ENCODE assay signal across 22 mouse cellular contexts in genomic region chr17:73432058-73432457, GRCm38 (mm10). TPM values are rescaled to one million over a fixed set of nuclear protein-coding genes. Genes with fewer than 3 reads are reported as not detected.
DNase-seq lines count a peak whose midpoint lies in the region; ATAC-seq and TF ChIP-seq lines count a peak whose summit lies in the region.
"Had no signal": no experiment of that assay in that cellular context is flagged by ENCODE, and none has a peak within 500 bp of the region (broad histone marks: within the 10 kb centered on the region; RNA-seq: fewer than 3 reads in every experiment).

No protein-coding gene starts in this region.

- DNase-seq in heart, adult 2 months = no peak
- DNase-seq in heart, postnatal 0 days (ENCODE audit: low spot score) = no peak
- DNase-seq in heart, postnatal 4 days = no peak
- DNase-seq in hindbrain, embryonic 14.5 days (ENCODE audit: low spot score) = no peak
- DNase-seq: adrenal gland, adult 2 months; adrenal gland, postnatal 25 days; cerebellum, adult 18-20 months; cerebellum, adult 9-11 months; cerebellum, postnatal 36 days; forebrain, postnatal 0 days; gastrocnemius, postnatal 14 days; kidney, adult 11 months; kidney, adult 9 months had no signal

- 73% methylated on average over 1 of the region's 1 CpGs for WGBS in heart, embryonic 13.5 days
- WGBS in heart, adult 2 months = 93% methylated on average over 1 of the region's 1 CpGs
- WGBS in heart, postnatal 0 days = 85% methylated on average over 1 of the region's 1 CpGs
- WGBS in intestine, embryonic 15.5 days = 59% methylated on average over 1 of the region's 1 CpGs
- WGBS in intestine, embryonic 16.5 days = 69% methylated on average over 1 of the region's 1 CpGs
- WGBS in hindbrain, embryonic 14.5 days = 97% methylated on average over 1 of the region's 1 CpGs

- H3K9ac ChIP-seq in heart, embryonic 13.5 days = no peak overlapping the region
- no peak overlapping the region for H3K9ac ChIP-seq in heart, adult 2 months (ENCODE audit: low read depth, low read length)
- H3K9ac ChIP-seq in heart, postnatal 0 days (replicated peaks; ENCODE audit: low read depth, low read length) = no peak overlapping the region
- no peak overlapping the region for H3K9ac ChIP-seq in intestine, embryonic 15.5 days
- H3K9ac ChIP-seq in intestine, embryonic 16.5 days (ENCODE audit: low read depth, low read length) = no peak overlapping the region
- H3K9ac ChIP-seq in hindbrain, embryonic 14.5 days = no peak overlapping the region
- H3K9ac ChIP-seq: forebrain, embryonic 13.5 days; forebrain, postnatal 0 days; hindbrain, embryonic 13.5 days had no signal

- no peaks in the 10 kb centered on the region for H3K27me3 ChIP-seq in heart, embryonic 13.5 days (replicated peaks)
- no peaks in the 10 kb centered on the region for H3K27me3 ChIP-seq in heart, adult 2 months (ENCODE audit: control insufficient read depth, insufficient read depth, low read length)
- H3K27me3 ChIP-seq in heart, postnatal 0 days (ENCODE audit: control insufficient read depth, insufficient read depth, low read length) = no peaks in the 10 kb centered on the region
- no peaks in the 10 kb centered on the region for H3K27me3 ChIP-seq in intestine, embryonic 15.5 days (replicated peaks)
- no peaks in the 10 kb centered on the region for H3K27me3 ChIP-seq in intestine, embryonic 16.5 days (replicated peaks; ENCODE audit: control insufficient read depth, insufficient read depth, low read length)
- no peaks in the 10 kb centered on the region for H3K27me3 ChIP-seq in hindbrain, embryonic 14.5 days (ENCODE audit: control insufficient read depth, insufficient read depth, low read length)
- H3K27me3 ChIP-seq: forebrain, embryonic 13.5 days; hindbrain, embryonic 13.5 days had no signal

- H3K27ac ChIP-seq in heart, embryonic 13.5 days (replicated peaks) = peak overlapping the region; percentile 67
- H3K27ac ChIP-seq in heart, adult 2 months = no peak overlapping the region
- 0 out of 2 replicates have a peak overlapping the region, but pooled peaks have one; percentile 0 for H3K27ac ChIP-seq in heart, postnatal 0 days (ENCODE audit: low read depth)
- H3K27ac ChIP-seq in intestine, embryonic 15.5 days = no peak overlapping the region
- no peak overlapping the region for H3K27ac ChIP-seq in intestine, embryonic 16.5 days (ENCODE audit: low read length)
- no peak overlapping the region for H3K27ac ChIP-seq in hindbrain, embryonic 14.5 days
- H3K27ac ChIP-seq: embryonic facial prominence, embryonic 10.5 days; forebrain, embryonic 13.5 days; hindbrain, embryonic 13.5 days had no signal

- ATAC-seq in heart, embryonic 13.5 days (ENCODE audit: extremely low read depth, insufficient number of reproducible peaks, low FRiP score, low TSS enrichment) = no peak
- no peak for ATAC-seq in heart, postnatal 0 days (ENCODE audit: insufficient read depth, low read depth)
- peak; percentile 79 for ATAC-seq in intestine, embryonic 15.5 days
- peak; percentile 82 for ATAC-seq in intestine, embryonic 16.5 days
- ATAC-seq in hindbrain, embryonic 14.5 days (ENCODE audit: low FRiP score) = no peak
- ATAC-seq: forebrain, embryonic 13.5 days; forebrain, postnatal 0 days had no signal

- H3K4me1 ChIP-seq in heart, embryonic 13.5 days = peaks cover 24% of the 10 kb centered on the region
- no peaks in the 10 kb centered on the region for H3K4me1 ChIP-seq in heart, adult 2 months (ENCODE audit: control insufficient read depth, insufficient read depth, low read length)
- peaks cover 19% of the 10 kb centered on the region for H3K4me1 ChIP-seq in heart, postnatal 0 days (ENCODE audit: control insufficient read depth, insufficient read depth)
- H3K4me1 ChIP-seq in intestine, embryonic 15.5 days (replicated peaks) = 0 out of 2 replicates have a peak, but pooled peaks cover 4% of the 10 kb centered on the region
- peaks cover 4% of the 10 kb centered on the region; the same call in 1 of the 2 replicates for H3K4me1 ChIP-seq in intestine, embryonic 16.5 days (ENCODE audit: control insufficient read depth, insufficient read depth, low read length)
- no peaks in the 10 kb centered on the region for H3K4me1 ChIP-seq in hindbrain, embryonic 14.5 days (replicated peaks; ENCODE audit: control insufficient read depth, insufficient read depth, low read length)
- H3K4me1 ChIP-seq: forebrain, embryonic 13.5 days had no signal

- TF ChIP-seq POLR2A in heart, adult 2 months (IDR thresholded peaks at IDR 0.05; ENCODE audit: insufficient read depth, low read depth, low read length) = no peak

- intact Hi-C loops in heart, adult 2 months (cut with DNase I) = no loop called here

- no peaks in the 10 kb centered on the region for H3K36me3 ChIP-seq in heart, embryonic 13.5 days
- H3K36me3 ChIP-seq in heart, adult 2 months (ENCODE audit: control insufficient read depth, insufficient read depth, low read length) = no peaks in the 10 kb centered on the region
- no peaks in the 10 kb centered on the region for H3K36me3 ChIP-seq in heart, postnatal 0 days (replicated peaks; ENCODE audit: control insufficient read depth, insufficient read depth, low read length)
- H3K36me3 ChIP-seq in intestine, embryonic 15.5 days = no peaks in the 10 kb centered on the region
- no peaks in the 10 kb centered on the region for H3K36me3 ChIP-seq in intestine, embryonic 16.5 days (ENCODE audit: control insufficient read depth, insufficient read depth, low read length)
- no peaks in the 10 kb centered on the region for H3K36me3 ChIP-seq in hindbrain, embryonic 14.5 days (replicated peaks; ENCODE audit: control insufficient read depth, insufficient read depth)
- H3K36me3 ChIP-seq: embryonic facial prominence, embryonic 10.5 days; hindbrain, embryonic 13.5 days had no signal

- H3K4me2 ChIP-seq in heart, embryonic 13.5 days = no peak overlapping the region
- H3K4me2 ChIP-seq in heart, postnatal 0 days (ENCODE audit: low read depth, low read length) = no peak overlapping the region
- no peak overlapping the region for H3K4me2 ChIP-seq in intestine, embryonic 15.5 days (replicated peaks)
- no peak overlapping the region for H3K4me2 ChIP-seq in intestine, embryonic 16.5 days (ENCODE audit: low read depth, low read length)
- H3K4me2 ChIP-seq in hindbrain, embryonic 14.5 days (replicated peaks) = no peak overlapping the region
- H3K4me2 ChIP-seq: forebrain, embryonic 13.5 days; hindbrain, embryonic 13.5 days had no signal

- no peak for TF ChIP-seq EP300 in heart, adult 2 months (IDR thresholded peaks at IDR 0.05; ENCODE audit: insufficient read depth, low read depth, low read length)
- no peak for TF ChIP-seq EP300 in heart, postnatal 0 days (IDR thresholded peaks at IDR 0.05; ENCODE audit: low read depth)

- TF ChIP-seq CTCF in heart, adult 2 months (IDR thresholded peaks at IDR 0.05) = no peak
- no peak for TF ChIP-seq CTCF in heart, postnatal 0 days (IDR thresholded peaks at IDR 0.05; ENCODE audit: low read depth)

- no peaks in the 10 kb centered on the region for H3K9me3 ChIP-seq in heart, embryonic 13.5 days
- H3K9me3 ChIP-seq in heart, postnatal 0 days (replicated peaks; ENCODE audit: control insufficient read depth, low read length) = no peaks in the 10 kb centered on the region
- no peaks in the 10 kb centered on the region for H3K9me3 ChIP-seq in intestine, embryonic 15.5 days
- H3K9me3 ChIP-seq in intestine, embryonic 16.5 days (ENCODE audit: control insufficient read depth, low read length) = no peaks in the 10 kb centered on the region
- no peaks in the 10 kb centered on the region for H3K9me3 ChIP-seq in hindbrain, embryonic 14.5 days (ENCODE audit: control insufficient read depth, low read length)
- H3K9me3 ChIP-seq: embryonic facial prominence, embryonic 10.5 days; forebrain, embryonic 13.5 days; hindbrain, embryonic 13.5 days had no signal

- no peaks in the 10 kb centered on the region for H3K79me2 ChIP-seq in heart, adult 2 months (replicated peaks; ENCODE audit: control insufficient read depth, insufficient read depth, low read length)

- no peak overlapping the region for H3K4me3 ChIP-seq in heart, embryonic 13.5 days
- H3K4me3 ChIP-seq in heart, adult 2 months = no peak overlapping the region
- no peak overlapping the region for H3K4me3 ChIP-seq in heart, postnatal 0 days (ENCODE audit: low read depth, low read length)
- H3K4me3 ChIP-seq in intestine, embryonic 15.5 days (replicated peaks) = no peak overlapping the region
- no peak overlapping the region for H3K4me3 ChIP-seq in intestine, embryonic 16.5 days (ENCODE audit: low read length)
- H3K4me3 ChIP-seq in hindbrain, embryonic 14.5 days (replicated peaks; ENCODE audit: low read length) = no peak overlapping the region
- H3K4me3 ChIP-seq: embryonic facial prominence, embryonic 10.5 days; forebrain, embryonic 13.5 days; hindbrain, embryonic 13.5 days had no signal

RNA-seq across cellular contexts. Expression of gene Capn13, which starts 31.4 kb away (rescaled TPM):
- not detected in 2 replicates for polyA plus RNA-seq in heart, embryonic 13.5 days (2015; fragmentation: Nextera tagmentation; extraction: Ambion mirVana)
- total RNA-seq in heart, adult 2 months (2021) = not detected
- 0.16 TPM in 1 of 2 replicates, not detected in the other for polyA plus RNA-seq in heart, adult 2 months (2012; rRNA removed)
- not detected in 2 replicates for total RNA-seq in heart, postnatal 0 days (2014; rRNA removed; ENCODE audit: low replicate concordance)
- 0.05 TPM in 1 of 2 replicates, not detected in the other for polyA plus RNA-seq in heart, postnatal 0 days (2015; fragmentation: Nextera tagmentation; extraction: Ambion mirVana)
- not detected for total RNA-seq in heart, postnatal 4 days (2021)
- polyA plus RNA-seq in intestine, embryonic 15.5 days (2015; fragmentation: Nextera tagmentation; extraction: Ambion mirVana) = 1.0 and 1.2 TPM in 2 replicates
- polyA plus RNA-seq in intestine, embryonic 16.5 days (2015; fragmentation: Nextera tagmentation; extraction: Ambion mirVana) = 1.1 and 1.6 TPM in 2 replicates
- 0.12 TPM in 1 of 2 replicates, not detected in the other for polyA plus RNA-seq in hindbrain, embryonic 14.5 days (2014; fragmentation: Nextera tagmentation; extraction: Ambion mirVana)
- total RNA-seq: adrenal gland, adult 2 months; adrenal gland, postnatal 25 days; ES-E14; forebrain, postnatal 0 days; gastrocnemius, adult 18-20 months; gastrocnemius, postnatal 14 days; hematopoietic stem cell, adult 5-6 weeks had no signal
- polyA plus RNA-seq: adrenal gland, adult 2 months; embryonic facial prominence, embryonic 10.5 days; forebrain, embryonic 13.5 days; forebrain, postnatal 0 days; hindbrain, embryonic 13.5 days had no signal

Comparison
In these comparisons a context has a peak if more than half of its experiments do, and no peak if none do; other contexts are left out.
1. H3K27ac ChIP-seq: peak in heart, embryonic 13.5 days (single experiment) and heart, postnatal 0 days (single experiment); none in heart, adult 2 months (single experiment), intestine, embryonic 15.5 days (single experiment), intestine, embryonic 16.5 days (single experiment) and hindbrain, embryonic 14.5 days (single experiment).
2. ATAC-seq: peak in intestine, embryonic 15.5 days (single experiment) and intestine, embryonic 16.5 days (single experiment); none in heart, embryonic 13.5 days (single experiment), heart, postnatal 0 days (single experiment) and hindbrain, embryonic 14.5 days (single experiment).